Mouse (Mus musculus) spleen, postnatal 10 days (tissue): ENCODE results near the gene Angptl4.

Experiments used
- DNase-seq, 2 experiments: peaks; one replicate each; pipeline ENCODE4 v3.0.0; 2021 to 2022; ENCODE audit warnings: low spot score in 2 of 2

Angptl4 gene

GRCm38 (mm10) chr17:33804745-33805144 is 23.1 kb upstream of the Angptl4 start:
- DNase-seq, result no peak

DNA sequence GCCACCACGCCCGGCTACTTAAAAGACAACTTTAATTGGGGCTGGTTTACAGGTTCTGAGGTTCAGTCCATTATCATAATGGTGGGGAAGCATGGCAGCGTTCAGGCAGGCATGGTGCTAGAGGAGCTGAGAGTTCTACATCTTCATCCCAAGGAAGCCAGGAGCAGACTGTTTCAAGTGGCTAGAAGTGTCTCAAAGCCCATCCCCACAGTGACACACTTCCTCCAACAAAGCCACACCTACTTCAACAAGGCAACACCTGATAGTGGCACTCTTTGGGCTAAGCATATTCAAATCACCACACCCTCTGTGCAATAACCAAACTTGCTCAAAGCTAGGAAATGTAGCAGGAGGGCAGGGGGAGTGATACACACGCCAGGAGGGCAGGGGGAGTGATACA is 22.6 kb upstream of the Angptl4 start:
- no peak for DNase-seq

- DNase-seq, result no peak
Measured at GRCm38 (mm10) chr17:33802221-33802620, 20.6 kb upstream of the Angptl4 start.

DNA sequence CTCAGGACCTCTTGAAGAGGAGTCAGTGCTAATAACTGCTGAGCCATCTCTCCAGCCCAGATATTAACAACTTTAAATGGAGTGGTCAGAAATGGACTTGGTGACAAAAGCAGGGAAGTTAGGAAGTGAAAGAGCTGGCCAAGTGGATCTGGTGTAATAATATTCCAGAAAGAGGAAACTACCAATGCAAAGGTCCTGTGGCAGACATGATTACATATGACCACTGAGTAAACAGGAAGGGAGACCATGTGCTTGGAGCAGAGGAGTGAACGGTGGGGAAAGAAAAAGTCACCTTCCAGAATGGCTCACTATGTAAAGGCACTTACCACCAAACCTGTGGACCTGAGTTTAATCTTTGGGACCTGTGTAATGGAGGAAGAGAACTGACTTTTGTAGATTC is 17.6 kb upstream of the Angptl4 start:
- no peak for DNase-seq

DNA sequence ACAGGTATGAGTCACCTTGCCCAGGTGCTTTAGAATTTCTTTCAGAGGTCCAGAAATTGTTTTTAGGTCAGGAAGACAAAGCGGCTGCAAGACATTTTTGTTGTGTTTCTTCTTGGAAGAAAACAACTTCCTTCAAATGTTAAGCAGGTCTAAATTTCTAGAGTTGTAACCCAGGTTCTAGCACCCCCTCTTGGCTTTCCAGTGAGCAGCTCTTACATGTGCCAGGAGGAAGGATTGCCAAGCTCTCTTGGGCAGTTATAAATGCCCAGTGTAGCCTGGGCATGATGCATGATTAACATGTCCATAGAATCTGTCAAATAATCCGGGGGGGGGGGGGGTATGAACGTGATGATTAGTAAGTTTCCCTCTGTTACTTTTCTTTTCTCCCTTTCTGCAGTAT is 16.7 kb upstream of the Angptl4 start:
- DNase-seq, result no peak

DNA sequence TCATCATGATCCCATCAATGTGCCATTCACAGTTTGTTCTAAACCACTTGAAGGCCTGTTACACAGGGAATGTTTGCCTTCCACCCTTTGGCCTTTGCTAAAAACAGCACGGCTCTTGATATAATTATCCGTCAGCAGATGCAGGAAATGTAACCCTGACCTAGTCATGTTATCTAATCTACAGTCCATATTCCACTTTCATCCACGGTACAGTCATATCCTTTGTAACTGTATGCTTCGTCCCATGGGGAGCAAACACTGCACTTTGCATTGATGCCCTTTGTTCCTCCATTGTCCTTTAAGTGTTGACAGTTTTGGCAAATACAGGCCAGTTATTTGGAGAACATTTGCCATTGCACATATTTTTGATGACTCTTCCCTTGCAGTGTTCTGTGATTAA is 7.1 kb upstream of the Angptl4 start:
- DNase-seq, result no peak

- DNase-seq, result no peak
Measured at GRCm38 (mm10) chr17:33786375-33786774, 4.7 kb upstream of the Angptl4 start.

GRCm38 (mm10) chr17:33784939-33785338 is 3.3 kb upstream of the Angptl4 start:
- DNase-seq, result no peak

DNA sequence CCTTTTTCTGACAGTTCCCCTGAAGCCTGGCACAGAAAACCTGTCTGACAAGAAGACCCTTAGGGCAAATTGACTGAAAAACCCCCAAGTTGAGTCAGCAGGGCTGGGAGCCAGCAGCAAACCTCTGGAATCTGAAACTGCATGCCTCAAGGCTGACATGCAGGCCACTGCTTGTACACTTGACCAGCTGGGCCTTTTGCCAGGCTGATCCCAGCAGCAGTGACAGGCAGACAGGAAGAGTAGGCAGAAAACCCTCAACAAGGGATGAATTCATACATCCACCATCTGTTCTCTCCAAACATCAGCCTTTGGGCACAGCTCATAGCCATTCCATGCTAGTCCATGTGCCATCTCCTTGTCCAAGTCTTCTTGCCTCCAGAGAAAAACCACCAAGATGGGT is 1.8 kb upstream of the Angptl4 start:
- peak in 1 of 2 experiments; percentile 54 for DNase-seq

DNA sequence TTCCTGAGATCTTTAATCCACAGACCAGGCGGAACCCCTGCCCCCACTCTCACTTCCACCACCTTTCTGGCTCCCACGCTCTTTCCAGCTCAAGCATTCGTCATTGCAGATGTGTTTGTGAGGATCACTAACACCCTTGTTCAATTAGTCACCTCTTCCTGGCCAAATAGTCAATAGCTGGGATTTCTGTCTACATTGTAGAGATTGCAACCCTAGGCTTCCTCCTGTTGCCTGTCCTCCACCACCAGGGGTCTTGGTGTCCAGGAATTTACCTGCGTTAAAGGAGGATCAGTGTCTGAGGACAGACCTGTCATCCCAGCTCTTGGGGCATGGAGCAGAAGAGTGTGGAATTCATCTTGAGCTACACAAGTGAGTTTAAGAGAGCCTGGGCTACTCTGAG is 437 bp upstream of the Angptl4 start:
- DNase-seq, result no peak

- no peak for DNase-seq
Measured at GRCm38 (mm10) chr17:33780431-33780830, 1.2 kb downstream of the Angptl4 start.

GRCm38 (mm10) chr17:33779967-33780295 is 1.7 kb downstream of the Angptl4 start:
- no peak for DNase-seq

GRCm38 (mm10) chr17:33779271-33779966 is 2.2 kb downstream of the Angptl4 start:
- peak; percentile 11 to 51 for DNase-seq

GRCm38 (mm10) chr17:33775287-33775686 is 6.3 kb downstream of the Angptl4 start:
- DNase-seq, result no peak

DNA sequence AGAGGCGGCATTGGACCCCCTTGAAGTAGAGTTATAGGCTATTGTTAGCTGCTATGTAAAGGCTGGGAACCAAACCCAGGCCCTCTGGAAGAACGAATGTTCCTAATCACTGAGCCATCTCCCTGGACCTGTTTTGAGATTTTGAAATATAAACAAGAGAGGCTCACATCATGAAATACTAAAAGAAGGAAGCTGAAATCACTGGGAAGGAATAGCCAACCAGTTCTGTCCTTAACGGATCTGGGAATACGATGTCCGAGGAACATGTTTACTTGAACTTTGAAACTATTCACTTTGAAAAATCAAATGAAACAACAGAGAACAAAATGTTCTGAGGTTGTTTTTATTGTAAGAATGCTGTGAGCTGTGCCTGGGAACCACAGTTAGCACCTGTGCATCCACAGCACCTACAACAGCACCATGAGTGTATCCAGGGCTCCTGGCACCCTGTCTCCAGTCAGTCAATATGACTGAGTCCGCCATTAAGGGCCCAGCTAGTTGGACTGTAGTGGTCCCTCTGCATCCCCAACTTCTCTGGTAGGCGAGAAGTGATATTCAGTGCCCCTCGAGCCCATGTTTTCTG is 7.0 kb downstream of the Angptl4 start:
- DNase-seq, result no peak

DNA sequence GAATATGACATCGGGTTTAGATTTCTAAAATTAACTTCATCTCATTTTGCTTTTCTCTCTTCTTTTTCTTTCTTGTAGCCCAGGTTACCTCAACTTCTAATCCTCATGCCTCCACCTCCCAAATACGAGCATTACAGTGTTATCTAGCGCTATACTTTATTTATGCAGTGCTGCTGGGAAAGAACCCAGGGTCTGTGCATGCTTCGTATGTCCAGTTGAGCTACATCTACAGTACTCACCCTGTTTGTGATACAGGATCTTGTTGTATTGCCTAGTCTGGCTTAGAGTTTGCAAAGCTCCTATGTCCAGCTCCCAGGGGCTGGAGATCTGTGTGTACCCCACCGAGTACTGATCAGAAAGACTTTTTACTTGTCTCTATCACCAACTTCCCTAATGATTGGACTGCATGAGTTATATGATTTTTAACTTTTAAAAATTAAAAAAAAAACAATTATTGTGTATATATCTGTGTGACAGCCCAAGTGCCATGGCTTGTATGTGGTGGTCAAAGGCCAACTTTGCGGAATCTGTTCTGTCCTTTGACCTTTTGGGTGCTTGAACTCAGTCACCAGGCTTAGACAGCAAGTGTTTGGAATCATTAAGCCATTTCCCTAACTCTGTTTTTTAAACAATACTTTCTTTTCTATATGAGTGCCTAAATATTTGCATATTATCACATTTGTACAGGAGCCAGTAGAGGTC is 7.6 kb downstream of the Angptl4 start:
- no peak for DNase-seq

- DNase-seq, result no peak
Measured at GRCm38 (mm10) chr17:33773426-33773825, 8.2 kb downstream of the Angptl4 start.

GRCm38 (mm10) chr17:33771617-33772016 is 10.0 kb downstream of the Angptl4 start:
- no peak for DNase-seq

- DNase-seq, result no peak
Measured at GRCm38 (mm10) chr17:33766389-33766788, 15.2 kb downstream of the Angptl4 start.

- DNase-seq, result peak; percentile 99
Measured at GRCm38 (mm10) chr17:33760255-33761165, 21.1 kb downstream of the Angptl4 start, which contains the start of gene Rab11b. TSS of gene Rab11b (minus strand) at chr17:33760530.

GRCm38 (mm10) chr17:33759767-33760254 is 21.8 kb downstream of the Angptl4 start:
- peak; percentile 99 for DNase-seq

DNA sequence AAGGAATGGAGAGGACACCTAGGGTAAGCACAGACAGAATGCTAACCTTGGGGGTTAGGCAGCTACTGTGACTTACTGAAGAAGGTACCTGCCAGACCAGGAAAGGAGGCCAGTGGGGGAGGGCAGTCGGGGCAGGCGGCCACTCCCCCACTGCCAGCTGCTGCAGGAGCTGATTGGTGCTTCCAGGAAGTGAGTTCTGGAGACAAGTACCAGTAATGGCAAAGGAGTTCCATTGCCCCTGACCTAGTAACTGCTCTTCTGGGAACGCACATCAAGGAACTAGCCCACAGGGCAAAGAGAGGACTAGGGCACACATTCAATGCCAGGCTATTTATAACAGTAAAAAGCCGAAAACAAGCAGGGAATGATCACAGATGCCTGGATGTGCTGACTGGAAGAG is 24.4 kb downstream of the Angptl4 start:
- no peak for DNase-seq
